Mouse (Mus musculus): ENCODE measurements at regions not wholly inside any gene's neighbourhood (a gene's known extent, or its start where the extent isn't known, plus 50 kb on each side); places are given as distances from the start of the nearest gene placed in this dataset.

DNA sequence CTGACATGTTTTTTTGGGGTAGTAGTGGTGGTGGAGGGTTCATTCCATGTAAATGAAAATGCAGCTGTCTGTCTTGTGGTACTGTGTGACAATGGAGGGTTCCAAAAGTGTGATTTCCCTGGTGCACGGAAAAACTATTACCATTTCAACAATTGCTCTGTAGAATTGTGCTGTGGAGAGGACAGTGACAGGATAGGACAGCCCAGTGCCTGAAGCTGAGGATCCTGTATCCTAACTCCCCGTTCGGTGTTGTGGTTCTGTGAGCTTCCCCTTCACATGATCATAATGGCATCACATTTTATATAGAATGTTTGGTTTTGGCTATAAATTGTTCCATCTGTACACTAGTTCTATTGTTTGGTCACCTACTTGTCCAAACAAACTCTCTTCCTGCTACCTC is 196.4 kb downstream of the Mex3b start:
- intact Hi-C loops (cut with DNase I): loop anchor here (5.0 kb wide), 1 partner anchor 99 kb away; no protein-coding TSS in a partner anchor

DNA sequence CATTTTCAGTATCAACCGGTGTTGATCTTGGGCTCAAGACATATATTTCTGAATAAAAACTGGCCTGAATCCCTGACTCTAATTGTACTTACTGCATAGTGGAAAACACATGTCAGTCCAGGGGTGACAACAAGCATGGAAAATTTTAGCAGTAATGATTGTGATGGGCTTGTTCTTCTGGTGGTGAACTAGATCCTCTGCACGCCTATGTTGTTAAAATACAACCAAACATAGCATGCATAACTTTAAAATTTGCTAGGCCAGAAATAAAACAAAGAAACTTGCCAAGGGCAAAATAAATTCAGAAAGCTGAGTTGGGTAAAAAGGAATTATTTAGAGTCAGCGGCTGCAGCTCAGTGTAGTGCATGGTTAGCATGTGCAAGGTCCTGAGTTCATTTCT is 198.2 kb downstream of the Mex3b start:
- peak in 1 of 2 experiments; percentile 49 for DNase-seq (ENCODE audit: low spot score in 2 of 2)
- intact Hi-C loops (cut with DNase I): no loop called here

More for the DNA sequence above, 196.4 kb downstream of the Mex3b start:
- no peak for DNase-seq (ENCODE audit: low spot score in 2 of 2)

DNA sequence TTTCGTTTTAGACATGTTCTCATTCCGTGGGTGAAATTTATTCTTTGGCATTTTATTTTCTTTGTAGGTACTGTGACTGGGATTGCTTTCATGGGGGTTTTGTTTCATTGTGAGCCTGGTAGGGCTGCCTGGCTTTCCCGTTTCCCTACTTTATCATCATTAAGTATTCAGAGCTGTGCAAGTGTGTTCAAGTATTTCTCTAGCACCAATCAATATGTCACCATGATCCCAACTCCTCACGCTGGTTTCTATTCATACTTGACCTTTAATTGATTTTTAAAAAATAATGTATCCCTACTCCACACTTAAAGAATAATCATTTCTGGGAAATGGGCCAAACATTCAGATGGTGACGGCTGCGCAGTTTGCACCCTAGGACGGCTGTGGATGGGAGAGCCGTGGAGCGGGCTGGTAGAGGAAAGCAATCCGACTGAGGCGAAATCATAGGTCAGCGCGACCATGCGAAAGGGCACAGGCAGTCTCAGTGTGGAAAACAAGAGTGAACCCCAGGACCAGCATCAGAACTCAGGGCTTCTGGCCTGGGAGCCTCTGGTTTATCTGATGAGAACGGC is 207.4 kb downstream of the Mex3b start:
- intact Hi-C loops (cut with DNase I): no loop called here
- DNase-seq (ENCODE audit: low spot score in 2 of 2): no peak

DNA sequence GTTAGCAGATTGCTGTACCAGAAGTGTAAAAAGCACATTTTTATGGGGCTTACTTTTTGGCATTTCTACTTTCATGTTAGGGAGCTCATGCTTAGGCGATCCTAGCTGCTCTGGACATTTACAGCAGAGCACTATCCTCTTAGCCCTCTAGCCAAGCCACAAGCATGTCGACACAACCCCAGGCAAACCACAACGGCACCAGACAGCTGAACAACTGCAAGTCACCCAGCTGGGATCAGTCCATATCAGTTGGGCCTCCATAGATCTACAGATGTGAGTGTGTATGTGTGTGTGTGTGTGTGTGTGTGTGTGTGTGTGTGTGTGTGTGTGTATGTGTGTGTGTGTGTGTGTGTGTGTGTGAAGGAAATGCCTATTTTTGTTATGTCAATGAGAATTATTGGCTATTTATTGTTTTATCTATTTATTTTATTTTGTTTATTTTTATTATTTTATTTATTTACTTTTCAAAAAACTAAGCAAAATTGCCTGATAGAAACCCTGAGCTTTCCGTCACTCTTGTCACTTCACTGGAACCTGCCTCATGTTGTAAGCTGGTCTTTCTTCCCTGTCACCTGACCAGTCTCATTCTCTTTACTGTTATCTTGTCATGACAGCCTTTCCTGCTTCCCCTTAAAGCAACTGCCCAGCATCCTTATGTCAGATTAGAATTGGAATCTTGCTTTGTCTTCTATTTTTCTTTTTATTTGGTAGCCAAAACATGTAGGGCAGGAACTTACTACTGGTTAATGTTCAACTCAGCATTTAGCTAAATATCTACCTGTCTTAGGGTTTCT is 208.2 kb downstream of the Mex3b start:
- no peak for DNase-seq (ENCODE audit: low spot score in 2 of 2)
- intact Hi-C loops (cut with DNase I): no loop called here

DNA sequence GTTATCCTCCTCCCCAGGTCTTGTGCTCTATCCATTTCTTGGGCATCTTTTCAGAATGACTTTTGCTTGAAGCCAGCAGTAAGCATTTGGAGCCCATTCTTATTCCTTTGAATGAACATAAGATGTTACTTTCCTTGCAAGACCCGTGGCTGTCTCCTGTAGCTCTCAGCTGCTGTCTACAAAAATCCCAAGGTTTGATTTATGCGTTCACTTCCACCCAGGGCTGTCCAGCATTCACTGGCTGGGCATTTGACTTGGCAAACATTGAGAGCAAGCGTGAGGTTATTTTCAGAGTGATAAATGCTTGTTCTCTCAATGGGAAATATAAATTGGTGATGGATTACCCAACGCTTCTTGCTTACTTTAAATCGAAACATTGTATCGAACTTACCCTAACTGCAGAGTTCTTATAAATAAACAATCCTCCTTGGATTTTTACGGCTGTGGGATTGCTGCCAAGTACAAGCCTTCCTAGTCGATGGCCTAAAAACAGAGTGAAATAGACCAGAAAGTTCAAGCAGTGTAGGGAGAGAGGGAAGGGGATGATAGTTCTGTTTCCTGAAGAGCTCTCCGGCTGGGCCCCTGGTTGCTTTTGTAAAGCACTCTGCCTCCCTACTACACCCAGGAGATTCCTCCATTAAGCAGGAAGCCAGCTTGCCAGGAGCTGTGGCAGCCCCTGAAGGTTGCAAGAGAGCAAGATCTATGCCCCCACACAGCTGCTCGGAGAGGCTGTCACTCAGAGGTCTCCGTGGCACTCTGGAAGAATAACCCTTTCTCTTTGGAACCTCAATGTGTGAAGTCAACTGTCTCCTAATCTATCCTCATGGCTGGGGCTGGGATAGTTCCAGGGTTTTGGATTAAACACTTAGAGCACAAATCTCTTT is 210.1 kb downstream of the Mex3b start:
- intact Hi-C loops (cut with DNase I): no loop called here
- DNase-seq (ENCODE audit: low spot score in 2 of 2): no peak

DNA sequence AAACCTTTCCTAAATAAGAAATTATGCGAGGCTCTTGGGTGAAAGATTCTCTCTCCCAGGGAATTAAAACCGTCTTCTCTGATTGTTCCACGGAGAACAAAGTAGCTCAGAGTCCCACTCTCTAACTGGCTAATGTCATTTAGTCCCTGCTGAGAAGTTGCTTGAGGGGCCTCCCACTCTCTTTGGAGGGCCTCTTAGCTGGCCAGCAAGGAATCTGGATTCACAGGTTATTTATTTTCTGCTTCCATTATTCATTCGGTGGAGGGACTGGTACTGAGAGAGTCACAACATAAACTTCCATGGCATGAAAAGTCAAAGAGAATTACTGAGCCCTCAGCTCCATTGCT is 210.8 kb downstream of the Mex3b start:
- DNase-seq (ENCODE audit: low spot score in 2 of 2): no peak
- intact Hi-C loops (cut with DNase I): no loop called here

DNA sequence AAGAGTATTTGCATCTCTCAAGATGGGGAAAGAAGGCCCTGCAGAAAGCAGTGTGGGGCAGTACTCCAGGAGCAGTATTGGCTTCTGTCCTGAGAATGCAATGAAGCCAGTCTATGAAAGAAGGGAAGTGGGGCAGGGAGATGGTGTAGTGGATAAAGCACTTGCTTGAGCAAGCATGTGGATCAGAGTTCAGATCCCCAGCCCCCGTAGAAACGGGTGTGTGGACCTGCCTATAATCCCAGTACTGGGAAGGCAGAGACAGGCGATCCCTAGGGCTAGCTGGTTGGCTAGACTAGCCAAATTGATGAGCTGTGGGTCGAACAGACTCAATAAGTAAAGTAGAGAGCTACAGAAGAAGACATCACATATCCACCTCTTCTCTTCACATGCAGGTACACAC is 211.6 kb downstream of the Mex3b start:
- no peak for DNase-seq (ENCODE audit: low spot score in 2 of 2)
- intact Hi-C loops (cut with DNase I): no loop called here

DNA sequence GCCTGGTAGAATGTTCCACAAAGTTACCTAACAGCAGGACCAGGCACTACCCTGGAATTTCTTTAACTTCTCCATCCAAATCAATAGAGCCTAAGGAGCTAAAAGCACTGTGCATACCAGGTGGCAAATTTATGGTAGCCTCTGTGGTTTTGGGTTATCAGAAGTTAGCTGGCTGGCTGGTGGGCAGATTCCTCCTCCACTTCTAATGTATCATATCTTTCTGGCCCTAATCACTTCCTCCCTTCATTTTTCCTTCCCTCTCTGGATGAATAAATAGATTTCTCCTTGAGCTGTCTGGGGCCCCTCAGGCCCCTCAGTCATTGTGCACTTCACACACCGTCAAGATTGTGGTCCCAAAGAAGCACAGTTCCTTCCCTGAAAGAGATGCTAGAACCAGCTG is 212.7 kb downstream of the Mex3b start:
- no peak for DNase-seq (ENCODE audit: low spot score in 2 of 2)
- intact Hi-C loops (cut with DNase I): no loop called here

DNA sequence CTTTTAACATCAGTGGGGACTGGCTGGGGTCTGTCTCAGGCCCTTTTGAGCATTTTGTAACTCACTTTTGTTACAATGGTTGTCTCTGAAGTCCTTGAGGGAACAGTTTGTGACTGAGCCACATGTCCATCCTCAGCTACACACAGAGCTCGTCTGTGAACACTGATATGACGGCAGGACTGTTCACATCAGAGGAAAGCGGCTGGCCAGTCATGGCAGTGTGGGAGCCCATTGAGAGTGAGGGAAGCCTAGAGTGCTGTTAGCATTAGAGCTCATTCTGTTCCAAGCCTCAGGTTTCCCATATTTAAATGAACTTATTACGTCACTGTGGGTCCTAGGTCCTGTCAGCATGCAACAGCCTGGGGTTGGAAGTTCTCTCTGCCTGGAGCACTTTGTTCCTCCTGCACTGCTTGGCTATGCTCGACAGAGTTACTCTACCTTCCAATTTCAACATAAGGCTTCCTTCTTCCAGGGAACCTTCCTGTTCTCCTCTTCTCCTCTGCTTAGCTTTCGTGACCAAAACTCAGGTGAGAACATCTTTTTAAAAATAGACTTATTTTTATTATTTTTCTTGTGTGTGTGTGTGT is 217.5 kb downstream of the Mex3b start:
- DNase-seq (ENCODE audit: low spot score in 2 of 2): no peak
- intact Hi-C loops (cut with DNase I): no loop called here

DNA sequence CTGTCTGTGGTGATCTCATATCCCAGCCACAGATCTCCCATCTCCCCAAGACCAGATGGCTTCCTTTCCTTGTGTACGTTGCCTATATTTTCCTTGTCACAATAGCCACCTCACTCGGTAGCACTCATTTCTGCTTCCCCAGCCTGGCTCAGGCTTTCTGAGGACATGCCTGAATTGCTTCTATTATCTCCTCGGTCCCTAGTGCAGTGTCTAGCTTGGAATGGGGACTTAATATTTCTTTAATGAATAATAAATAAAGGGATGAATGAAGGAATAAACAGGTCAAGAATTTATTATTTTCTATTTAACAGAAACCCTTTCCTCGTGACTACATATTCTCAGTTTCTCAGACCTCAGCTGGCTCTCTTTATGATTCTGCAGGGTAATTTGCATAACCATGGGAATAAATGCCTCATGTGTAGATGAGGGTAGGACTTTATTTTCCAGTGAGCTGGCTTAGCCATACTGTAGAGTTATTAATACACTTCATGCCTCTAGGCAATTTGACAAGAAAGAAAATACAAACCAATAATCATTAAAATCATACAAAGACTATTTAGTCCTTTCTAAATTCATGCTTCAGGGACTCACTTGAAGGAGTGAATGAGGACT is 218.5 kb downstream of the Mex3b start:
- intact Hi-C loops (cut with DNase I): no loop called here
- peak in 1 of 2 experiments; percentile 29 for DNase-seq (ENCODE audit: low spot score in 2 of 2)

DNA sequence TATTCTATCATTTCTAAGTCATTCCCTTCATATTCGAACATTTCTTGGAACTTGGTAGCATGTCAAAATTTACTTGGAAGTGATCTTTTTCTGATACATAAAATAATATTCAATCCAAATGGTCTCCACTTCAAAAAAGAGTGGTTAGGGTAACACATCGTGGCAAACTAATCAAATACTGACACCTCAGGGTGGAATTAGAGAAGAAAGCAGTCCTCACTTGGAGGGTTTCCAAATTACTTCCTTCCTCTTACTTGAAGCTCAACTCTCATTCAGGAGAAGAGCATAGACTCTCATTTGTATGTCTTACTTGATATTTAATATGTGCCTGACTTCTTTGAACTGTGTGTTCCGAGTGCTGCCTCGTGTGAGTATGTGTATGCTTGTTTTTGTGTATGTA is 220.3 kb downstream of the Mex3b start:
- intact Hi-C loops (cut with DNase I): no loop called here
- no peak for DNase-seq (ENCODE audit: low spot score in 2 of 2)

DNA sequence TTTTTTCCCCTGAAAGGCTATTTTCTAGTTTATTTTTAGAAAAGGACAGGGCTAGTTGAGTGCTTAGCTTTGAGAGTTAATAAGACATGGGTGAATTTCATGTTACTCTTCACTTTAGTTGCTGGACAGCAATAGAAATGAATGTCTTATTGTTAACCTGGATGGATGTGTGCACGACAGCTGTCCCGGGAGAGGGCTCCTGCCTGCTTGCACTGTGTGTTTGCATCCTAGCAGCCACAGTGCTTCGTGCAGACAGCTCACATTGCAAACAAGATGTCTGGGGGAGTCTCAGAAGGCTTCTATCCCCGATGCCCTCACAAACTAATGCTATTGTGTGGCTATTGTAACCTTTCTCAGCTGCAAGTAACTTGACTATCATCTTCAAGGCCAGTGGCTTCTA is 221.0 kb downstream of the Mex3b start:
- intact Hi-C loops (cut with DNase I): no loop called here
- DNase-seq (ENCODE audit: low spot score in 2 of 2): no peak

DNA sequence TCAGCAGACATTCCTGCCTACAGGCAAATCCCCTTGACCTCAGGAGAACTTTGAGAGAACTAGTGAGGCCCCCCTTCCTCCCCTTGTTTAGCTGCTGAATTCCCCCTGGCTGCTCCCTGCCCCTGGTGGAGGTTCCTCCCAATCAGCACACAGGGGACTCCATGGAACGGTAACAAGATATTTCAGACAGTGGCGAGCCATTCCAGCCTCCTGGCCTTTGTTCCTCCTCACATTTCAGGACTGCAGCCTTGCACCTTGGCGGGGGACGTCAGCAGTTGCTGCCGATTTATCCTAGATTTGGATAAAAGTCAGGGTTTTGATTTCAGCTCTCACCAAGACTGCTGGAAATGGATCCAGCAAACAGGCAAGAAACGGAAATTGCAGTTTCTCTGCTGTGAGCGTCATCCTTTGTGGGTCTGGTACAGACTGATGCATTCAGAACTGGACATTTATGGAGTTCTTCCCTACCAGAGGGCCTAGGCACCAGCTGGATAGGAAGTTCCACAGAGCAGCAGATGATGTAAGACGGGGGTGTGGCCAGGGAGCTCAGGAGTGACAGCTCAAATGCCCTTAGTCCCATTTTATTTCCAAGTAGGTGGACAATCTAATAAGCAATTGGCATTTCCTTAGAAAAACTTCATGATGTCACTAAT is 222.3 kb downstream of the Mex3b start:
- intact Hi-C loops (cut with DNase I): no loop called here
- DNase-seq (ENCODE audit: low spot score in 2 of 2): peak in 1 of 2 experiments; percentile 65

DNA sequence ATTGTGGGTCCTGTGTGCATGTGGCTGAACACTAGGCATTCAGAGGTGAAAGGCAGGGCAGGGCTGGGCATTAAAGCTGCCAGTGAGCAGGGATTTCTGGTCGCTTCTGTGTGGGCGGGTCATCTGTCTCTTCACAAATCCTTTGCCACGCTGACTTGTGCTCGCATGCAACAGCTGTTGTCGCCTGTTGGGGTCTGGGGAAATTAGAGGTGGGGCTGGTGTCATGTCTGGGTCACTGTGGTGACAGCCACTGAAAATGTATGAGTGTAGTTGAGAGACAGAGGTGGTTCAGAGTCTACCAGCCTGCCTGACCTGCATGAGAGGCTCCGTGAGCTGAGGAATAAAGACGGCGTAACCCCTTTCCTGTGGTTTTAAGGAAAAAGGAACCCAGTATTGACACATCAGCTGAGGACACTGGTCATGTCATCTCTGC is 226.8 kb downstream of the Mex3b start:
- DNase-seq (ENCODE audit: low spot score in 2 of 2): no peak
- intact Hi-C loops (cut with DNase I): no loop called here

DNA sequence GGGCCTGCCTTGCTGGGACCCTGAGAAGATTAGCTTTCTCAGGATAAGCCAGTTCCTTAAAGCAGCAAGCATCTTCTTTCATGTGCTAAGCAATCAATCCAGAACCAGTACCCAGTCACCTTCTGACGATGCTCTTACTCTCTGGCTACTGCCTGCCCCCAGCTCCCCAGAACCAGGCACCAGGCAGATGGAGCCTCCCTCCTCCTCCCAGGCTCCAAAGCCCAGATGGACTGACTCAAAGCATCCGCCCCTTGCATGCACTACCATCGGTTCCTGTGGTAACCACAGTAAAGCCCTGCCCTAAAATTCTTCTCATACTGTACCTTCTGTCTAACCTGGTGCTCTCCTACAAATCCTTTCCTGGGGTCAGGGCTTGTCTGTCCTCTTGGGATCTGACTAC is 227.8 kb downstream of the Mex3b start:
- DNase-seq (ENCODE audit: low spot score in 2 of 2): peak; percentile 29 to 75
- intact Hi-C loops (cut with DNase I): no loop called here

DNA sequence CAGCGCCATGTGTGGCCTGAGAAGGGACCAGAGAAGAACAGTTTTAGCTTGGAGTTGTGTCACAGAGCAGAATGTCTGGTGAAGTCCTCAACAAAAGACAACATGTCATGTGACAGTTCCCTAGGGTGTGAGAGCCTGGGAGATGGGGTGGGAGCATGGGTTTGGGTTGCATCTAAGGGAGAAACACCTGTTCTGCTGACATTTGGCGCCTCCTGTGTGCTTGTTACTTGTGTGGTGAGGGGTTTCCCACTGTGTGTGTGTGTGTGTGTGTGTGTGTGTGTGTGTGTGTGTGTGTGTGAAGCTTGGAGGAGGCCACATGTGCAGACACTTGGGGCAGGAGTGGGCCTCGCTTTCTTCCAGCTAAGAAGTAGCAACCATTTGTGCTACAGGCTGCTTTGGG is 228.5 kb downstream of the Mex3b start:
- intact Hi-C loops (cut with DNase I): no loop called here
- no peak for DNase-seq (ENCODE audit: low spot score in 2 of 2)

DNA sequence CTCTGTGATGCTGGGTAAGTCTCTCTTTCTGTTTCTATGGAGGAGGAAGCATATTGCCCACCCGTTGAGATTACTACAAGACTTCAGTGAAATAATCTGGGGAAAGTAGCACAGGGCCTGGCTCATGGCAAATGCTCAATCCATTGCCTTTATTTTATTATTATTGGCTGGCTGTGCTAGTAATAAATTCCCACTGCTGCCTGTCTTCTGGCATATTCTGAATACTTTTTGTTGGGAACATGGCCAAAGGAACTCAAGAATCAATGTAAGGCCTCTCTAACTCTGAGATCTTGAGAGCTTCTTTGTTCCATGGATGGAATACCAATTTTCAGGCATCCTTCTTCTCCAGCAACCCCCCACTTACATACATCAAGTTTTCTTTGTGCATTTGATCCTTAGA is 237.3 kb downstream of the Mex3b start:
- DNase-seq (ENCODE audit: low spot score in 2 of 2): no peak
- intact Hi-C loops (cut with DNase I): no loop called here

DNA sequence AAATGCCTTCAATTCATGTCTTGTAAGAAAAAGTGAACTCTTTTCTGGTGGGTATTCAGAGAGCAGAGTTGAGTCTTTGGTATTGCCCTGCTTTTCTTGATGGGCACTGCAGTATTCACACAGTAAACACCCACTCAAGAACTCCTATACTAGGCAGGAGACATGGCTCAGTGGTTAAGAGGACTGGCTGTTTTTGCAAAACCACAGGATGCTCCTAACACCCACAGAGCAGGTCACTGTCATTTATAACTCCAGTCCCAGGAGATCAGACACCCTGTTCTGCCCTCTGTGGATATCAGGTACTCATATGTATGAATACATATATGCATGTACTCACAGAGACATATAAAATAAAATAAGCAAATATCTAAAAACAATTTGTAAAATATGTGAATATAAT is 238.5 kb downstream of the Mex3b start:
- no peak for DNase-seq (ENCODE audit: low spot score in 2 of 2)
- intact Hi-C loops (cut with DNase I): no loop called here

DNA sequence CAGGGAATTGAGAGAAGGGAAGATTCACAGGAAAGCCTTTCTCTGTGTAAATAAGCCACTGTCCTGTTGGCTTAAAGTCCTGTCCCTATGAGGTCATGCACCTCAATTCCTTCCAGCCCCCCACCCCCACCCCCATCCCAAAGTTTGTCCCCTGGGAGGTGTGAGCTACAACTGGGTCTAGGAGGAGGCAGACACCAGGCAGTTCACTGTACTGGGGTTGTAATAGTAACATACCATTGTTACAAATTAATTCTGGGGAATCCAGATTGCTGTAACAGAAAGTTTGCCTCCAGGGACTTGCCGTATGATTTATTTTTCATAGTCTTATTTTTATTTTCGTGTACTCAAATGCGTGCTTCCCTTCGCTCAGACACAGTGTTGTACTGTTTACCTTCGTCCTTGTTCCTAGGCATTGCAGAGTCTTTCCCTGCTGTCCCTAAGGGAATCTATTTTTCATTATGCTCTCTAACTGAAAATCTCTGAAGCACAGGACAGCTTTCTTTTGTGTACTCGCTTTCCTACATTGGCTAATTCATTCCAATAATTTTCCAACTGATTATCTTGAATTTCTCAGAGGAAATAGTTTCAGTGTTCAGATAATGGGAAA is 244.2 kb downstream of the Mex3b start:
- intact Hi-C loops (cut with DNase I): no loop called here

More for the DNA sequence above, 244.2 kb downstream of the Mex3b start:
- no peak for DNase-seq (ENCODE audit: low spot score in 2 of 2)

Measured in left cerebral cortex, postnatal 25 days (tissue).